Mouse (Mus musculus): ENCODE data around the gene Hps1.

GRCm38 (mm10) chr19:42794914-42795613 is 15.3 kb upstream of the Hps1 start:
- TF ChIP-seq POLR2A (IDR thresholded peaks at IDR 0.05; ENCODE audit: borderline replicate concordance, extremely low read depth, low read depth, low read length) = no peak
- TF ChIP-seq CTCF (IDR thresholded peaks at IDR 0.05; ENCODE audit: insufficient read depth, low read length) = peak; percentile 92

Data from lung, adult 2 months (tissue).